Mouse (Mus musculus): ENCODE results near the gene Dusp15. TPM values are rescaled to one million over a fixed set of nuclear protein-coding genes. Genes with fewer than 3 reads are reported as not detected.
A peak's percentile ranks its signal among the peaks of the same experiment; 100 is the strongest.

Dusp15 gene
- total RNA-seq, 4 experiments from 2014 or later, result 16.2 to 22.7 (median 21.1) TPM

GRCm38 (mm10) chr2:152931456-152932160 lies 19.9 kb downstream of the Dusp15 start:
- DNase-seq (ENCODE audit: low spot score in 2 of 2), result no peak

- DNase-seq (ENCODE audit: low spot score in 2 of 2), result no peak
These were observed 21.2 kb downstream of the Dusp15 start for GRCm38 (mm10) chr2:152930276-152930675.

- no peak for DNase-seq (ENCODE audit: low spot score in 2 of 2)
These were observed 22.5 kb downstream of the Dusp15 start for GRCm38 (mm10) chr2:152928988-152929370.

- DNase-seq (ENCODE audit: low spot score in 2 of 2), result no peak
These were observed 23.1 kb downstream of the Dusp15 start for GRCm38 (mm10) chr2:152928219-152928987.

GRCm38 (mm10) chr2:152927371-152927770 lies 24.1 kb downstream of the Dusp15 start:
- no peak for DNase-seq (ENCODE audit: low spot score in 2 of 2)

- no peak for DNase-seq (ENCODE audit: low spot score in 2 of 2)
These were observed 24.6 kb downstream of the Dusp15 start for GRCm38 (mm10) chr2:152926896-152927295.

- no peak for DNase-seq (ENCODE audit: low spot score in 2 of 2)
These were observed 26.2 kb downstream of the Dusp15 start for GRCm38 (mm10) chr2:152925189-152925872.

GRCm38 (mm10) chr2:152924543-152924942 lies 27.0 kb downstream of the Dusp15 start:
- DNase-seq (ENCODE audit: low spot score in 2 of 2), result no peak

GRCm38 (mm10) chr2:152924128-152924527 lies 27.4 kb downstream of the Dusp15 start:
- DNase-seq (ENCODE audit: low spot score in 2 of 2), result no peak

- no peak for DNase-seq (ENCODE audit: low spot score in 2 of 2)
These were observed 27.9 kb downstream of the Dusp15 start for GRCm38 (mm10) chr2:152923621-152924020.

GRCm38 (mm10) chr2:152922376-152922775 lies 29.1 kb downstream of the Dusp15 start:
- DNase-seq (ENCODE audit: low spot score in 2 of 2), result no peak

- DNase-seq (ENCODE audit: low spot score in 2 of 2), result no peak
These were observed 33.8 kb downstream of the Dusp15 start for GRCm38 (mm10) chr2:152917671-152918070.

GRCm38 (mm10) chr2:152916111-152916510 lies 35.4 kb downstream of the Dusp15 start:
- DNase-seq (ENCODE audit: low spot score in 2 of 2), result no peak

GRCm38 (mm10) chr2:152915453-152915852 lies 36.0 kb downstream of the Dusp15 start:
- DNase-seq (ENCODE audit: low spot score in 2 of 2), result no peak

GRCm38 (mm10) chr2:152914310-152915120 lies 37.0 kb downstream of the Dusp15 start:
- DNase-seq (ENCODE audit: low spot score in 2 of 2), result peak; percentile 67 to 72

- no peak for DNase-seq (ENCODE audit: low spot score in 2 of 2)
These were observed 38.0 kb downstream of the Dusp15 start for GRCm38 (mm10) chr2:152913471-152913870.

GRCm38 (mm10) chr2:152911432-152911831 lies 40.1 kb downstream of the Dusp15 start:
- DNase-seq (ENCODE audit: low spot score in 2 of 2), result no peak

GRCm38 (mm10) chr2:152911031-152911430 lies 40.5 kb downstream of the Dusp15 start, which contains the start of gene Mylk2:
Mylk2 (plus strand) TSS chr2:152911352.
- DNase-seq (ENCODE audit: low spot score in 2 of 2), result no peak

- no peak for DNase-seq (ENCODE audit: low spot score in 2 of 2)
These were observed 41.6 kb downstream of the Dusp15 start for GRCm38 (mm10) chr2:152909848-152910247.

- no peak for DNase-seq (ENCODE audit: low spot score in 2 of 2)
These were observed 44.2 kb downstream of the Dusp15 start for GRCm38 (mm10) chr2:152907114-152907943.
